Comparison of ENCODE assay signal across 26 mouse cellular contexts in the genomic region with DNA sequence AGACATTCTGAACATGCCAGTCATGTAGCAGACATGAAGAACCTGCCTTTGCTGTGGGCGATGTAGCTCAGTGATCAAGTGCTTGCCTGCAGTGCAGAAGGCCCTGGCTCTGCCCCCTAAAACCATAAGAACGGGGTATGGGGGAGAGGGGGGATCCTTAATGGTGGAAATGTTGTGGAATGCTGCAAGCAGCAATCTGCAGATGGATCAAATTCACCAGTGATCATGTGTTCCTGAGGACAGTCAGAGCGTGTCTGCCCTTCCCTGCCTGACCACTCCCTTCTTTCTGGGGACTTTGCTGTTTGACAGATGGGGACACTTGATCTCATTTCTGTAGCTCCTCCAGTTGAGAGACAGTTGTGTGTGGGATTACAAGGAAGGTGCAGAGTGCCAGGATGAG. TPM values are rescaled to one million over a fixed set of nuclear protein-coding genes. Genes with fewer than 3 reads are reported as not detected.
DNase-seq lines count a peak whose midpoint lies in the region; ATAC-seq and TF ChIP-seq lines count a peak whose summit lies in the region.
"Had no signal": no experiment of that assay in that cellular context is flagged by ENCODE, and none has a peak within 500 bp of the region (broad histone marks: within the 10 kb centered on the region; RNA-seq: fewer than 3 reads in every experiment).

No protein-coding gene starts in this region.

- 0 out of 2 replicates have a peak, but pooled peaks cover 2% of the 10 kb centered on the region for H3K79me2 ChIP-seq in heart, adult 2 months (replicated peaks; ENCODE audit: control insufficient read depth, insufficient read depth, low read length)
- peaks cover 98% of the 10 kb centered on the region for H3K79me2 ChIP-seq in macrophage (ENCODE audit: inconsistent target)

- ATAC-seq in kidney, embryonic 15.5 days (replicated peaks; ENCODE audit: low FRiP score), result peak; percentile 29; the same call in 1 of the 2 replicates
- ATAC-seq: CD4-positive, CD25-positive, alpha-beta regulatory T cell, adult 4 months; forebrain, postnatal 0 days had no signal

- H3K4me2 ChIP-seq in kidney, embryonic 15.5 days, result no peak overlapping the region
- H3K4me2 ChIP-seq: forebrain, embryonic 12.5 days; heart, embryonic 13.5 days; hindbrain, embryonic 13.5 days; limb, embryonic 15.5 days; liver, embryonic 13.5 days; midbrain, embryonic 12.5 days; neural tube, embryonic 13.5 days had no signal

- intact Hi-C loops in heart, adult 2 months (cut with DNase I), result loop anchor here (5.0 kb wide), 1 partner anchor 107 kb away; no protein-coding TSS in a partner anchor

- TF ChIP-seq POLR2A in heart, adult 2 months (IDR thresholded peaks at IDR 0.05; ENCODE audit: insufficient read depth, low read depth, low read length), result no peak
- no peak for TF ChIP-seq POLR2A in bone marrow macrophage, adult 2 months (IDR thresholded peaks at IDR 0.05; ENCODE audit: borderline replicate concordance, low read depth, low read length)

- no peak overlapping the region for H3K9ac ChIP-seq in heart, adult 2 months (ENCODE audit: low read depth, low read length)
- no peak overlapping the region for H3K9ac ChIP-seq in kidney, embryonic 15.5 days
- H3K9ac ChIP-seq: forebrain, embryonic 12.5 days; forebrain, postnatal 0 days; heart, embryonic 13.5 days; hindbrain, embryonic 13.5 days; limb, embryonic 15.5 days; liver, embryonic 13.5 days; midbrain, embryonic 12.5 days; neural tube, embryonic 13.5 days had no signal

- no peak for TF ChIP-seq EP300 in heart, adult 2 months (IDR thresholded peaks at IDR 0.05; ENCODE audit: insufficient read depth, low read depth, low read length)

- peak overlapping the region; percentile 81 for H3K27ac ChIP-seq in heart, adult 2 months
- H3K27ac ChIP-seq in kidney, embryonic 15.5 days, result peak overlapping the region; percentile 65
- 0 out of 2 replicates have a peak overlapping the region, but pooled peaks have one; percentile 2 for H3K27ac ChIP-seq in bone marrow macrophage, adult 2 months (ENCODE audit: insufficient read depth, low read depth, low read length)
- H3K27ac ChIP-seq in macrophage, result peak overlapping the region; percentile 46
- H3K27ac ChIP-seq: forebrain, embryonic 12.5 days; heart, embryonic 13.5 days; hindbrain, embryonic 13.5 days; limb, embryonic 10.5 days; limb, embryonic 15.5 days; liver, embryonic 13.5 days; midbrain, embryonic 12.5 days; neural tube, embryonic 13.5 days had no signal

- 68% methylated on average over 3 of the region's 3 CpGs for WGBS in heart, adult 2 months
- WGBS in kidney, embryonic 15.5 days, result 43% methylated on average over 3 of the region's 3 CpGs
- 89% methylated on average over 3 of the region's 3 CpGs for WGBS in macrophage (ENCODE audit: missing documents)

- DNase-seq in heart, adult 2 months, result no peak
- DNase-seq in heart, postnatal 4 days, result no peak
- no peak for DNase-seq in kidney, postnatal 10 days
- DNase-seq in layer of hippocampus, postnatal 36 days, result no peak
- DNase-seq in urinary bladder, postnatal 25 days (ENCODE audit: low spot score), result no peak
- DNase-seq: adrenal gland, postnatal 14 days; cerebellum, adult 18-20 months; cerebellum, postnatal 14 days; forebrain, postnatal 0 days; gastrocnemius, postnatal 10 days; heart, postnatal 36 days; kidney, postnatal 4 days; liver, embryonic 13.5 days; right cerebral cortex, postnatal 4 days had no signal

- no peaks in the 10 kb centered on the region for H3K27me3 ChIP-seq in heart, adult 2 months (ENCODE audit: control insufficient read depth, insufficient read depth, low read length)
- H3K27me3 ChIP-seq in kidney, embryonic 15.5 days, result no peaks in the 10 kb centered on the region
- H3K27me3 ChIP-seq: forebrain, embryonic 12.5 days; heart, embryonic 13.5 days; hindbrain, embryonic 13.5 days; limb, embryonic 15.5 days; liver, embryonic 13.5 days; midbrain, embryonic 12.5 days; neural tube, embryonic 13.5 days had no signal

- no peak for TF ChIP-seq CTCF in heart, adult 2 months (IDR thresholded peaks at IDR 0.05)
- TF ChIP-seq CTCF in bone marrow macrophage, adult 2 months (IDR thresholded peaks at IDR 0.05; ENCODE audit: low read depth, low read length), result no peak

- peaks cover 29% of the 10 kb centered on the region for H3K4me1 ChIP-seq in heart, adult 2 months (ENCODE audit: control insufficient read depth, insufficient read depth, low read length)
- peaks cover 52% of the 10 kb centered on the region for H3K4me1 ChIP-seq in kidney, embryonic 15.5 days
- H3K4me1 ChIP-seq in bone marrow macrophage, adult 2 months (ENCODE audit: control insufficient read depth, insufficient read depth, low read length), result peaks cover 77% of the 10 kb centered on the region
- H3K4me1 ChIP-seq: forebrain, embryonic 12.5 days; liver, embryonic 13.5 days; midbrain, embryonic 12.5 days had no signal

- H3K4me3 ChIP-seq in heart, adult 2 months, result no peak overlapping the region
- no peak overlapping the region for H3K4me3 ChIP-seq in kidney, embryonic 15.5 days (replicated peaks)
- H3K4me3 ChIP-seq in bone marrow macrophage, adult 2 months (ENCODE audit: insufficient read depth, low read length), result no peak overlapping the region
- H3K4me3 ChIP-seq in macrophage (ENCODE audit: inconsistent target), result no peak overlapping the region
- H3K4me3 ChIP-seq: forebrain, embryonic 12.5 days; heart, embryonic 13.5 days; hindbrain, embryonic 13.5 days; limb, embryonic 10.5 days; limb, embryonic 15.5 days; liver, embryonic 13.5 days; megakaryocyte, embryonic 14.5 days; midbrain, embryonic 12.5 days; neural tube, embryonic 13.5 days had no signal

- no peaks in the 10 kb centered on the region for H3K9me3 ChIP-seq in kidney, embryonic 15.5 days (replicated peaks)
- H3K9me3 ChIP-seq: forebrain, embryonic 12.5 days; heart, embryonic 13.5 days; hindbrain, embryonic 13.5 days; limb, embryonic 10.5 days; limb, embryonic 15.5 days; liver, embryonic 13.5 days; megakaryocyte, embryonic 14.5 days; midbrain, embryonic 12.5 days; neural tube, embryonic 13.5 days had no signal

- H3K36me3 ChIP-seq in heart, adult 2 months (ENCODE audit: control insufficient read depth, insufficient read depth, low read length), result peaks cover 37% of the 10 kb centered on the region
- H3K36me3 ChIP-seq in kidney, embryonic 15.5 days, result no peaks in the 10 kb centered on the region
- H3K36me3 ChIP-seq in macrophage (ENCODE audit: inconsistent target), result no peaks in the 10 kb centered on the region
- H3K36me3 ChIP-seq: forebrain, embryonic 12.5 days; heart, embryonic 13.5 days; hindbrain, embryonic 13.5 days; limb, embryonic 10.5 days; limb, embryonic 15.5 days; liver, embryonic 13.5 days; midbrain, embryonic 12.5 days; neural tube, embryonic 13.5 days had no signal

RNA-seq across cellular contexts. Expression of a gene that starts 11.7 kb away (rescaled TPM):
- 10 to 100 TPM; 24.5 to 27.4 TPM for total RNA-seq in heart, adult 2 months (2021)
- 18.5 and 26.6 TPM in 2 replicates for polyA plus RNA-seq in heart, adult 2 months (2012; rRNA removed)
- total RNA-seq in heart, postnatal 4 days (2021), result 10 to 100 TPM; 43.7 to 49.1 TPM
- polyA plus RNA-seq in kidney, embryonic 15.5 days (2015; fragmentation: Nextera tagmentation; extraction: Ambion mirVana), result 68.1 and 68.2 TPM in 2 replicates
- 78.3 and 85.7 TPM in 2 replicates for polyA plus RNA-seq in bone marrow macrophage, adult 2 months (2012; ENCODE audit: insufficient read depth, insufficient read length, missing spikeins)
- 1,000 to 10,000 TPM in 14 of 26 experiments, 100 to 1,000 TPM in 12; 421 to 2,075 (median 1,106) TPM for total RNA-seq in macrophage (2018; cell fraction: chromatin; rRNA removed)
- 100 to 1,000 TPM in 16 of 26 experiments, 10 to 100 TPM in 10; 55.5 to 339 (median 182) TPM for total RNA-seq in macrophage (2018; cell fraction: cytosol; rRNA removed)
- 1,000 to 10,000 TPM in 1 of 26 experiments, 100 to 1,000 TPM in 25; 162 to 1,029 (median 579) TPM for total RNA-seq in macrophage (2018; cell fraction: nucleus; rRNA removed)
- 299 to 390 TPM (median 368 TPM) in 3 replicates for polyA plus RNA-seq in macrophage (2018)
- 10 to 100 TPM in 1 of 2 experiments, 1 to 10 TPM in 1; 10.0 to 10.6 TPM for total RNA-seq in layer of hippocampus, postnatal 36 days (2021)

Comparison
In these comparisons a context has a peak if more than half of its experiments do, and no peak if none do; other contexts are left out.
1. H3K27ac ChIP-seq: peak in every context shown above with its lines; median percentile 81 in heart, adult 2 months; 65 in kidney, embryonic 15.5 days; 46 in macrophage; 2 in bone marrow macrophage, adult 2 months.